Mouse (Mus musculus): Measurements from ENCODE around the gene Vps13a. TPM values are rescaled to one million over a fixed set of nuclear protein-coding genes. Genes with fewer than 3 reads are reported as not detected.
"Not testable (repeated sequence)": the region's sequence is repeated elsewhere in the genome, so short reads cannot be mapped to it uniquely, and the experiment has no call there.

Gene Vps13a
- polyA plus RNA-seq (2015; fragmentation: Nextera tagmentation; extraction: Ambion mirVana) = 8.9 and 9.1 TPM in 2 replicates

DNA sequence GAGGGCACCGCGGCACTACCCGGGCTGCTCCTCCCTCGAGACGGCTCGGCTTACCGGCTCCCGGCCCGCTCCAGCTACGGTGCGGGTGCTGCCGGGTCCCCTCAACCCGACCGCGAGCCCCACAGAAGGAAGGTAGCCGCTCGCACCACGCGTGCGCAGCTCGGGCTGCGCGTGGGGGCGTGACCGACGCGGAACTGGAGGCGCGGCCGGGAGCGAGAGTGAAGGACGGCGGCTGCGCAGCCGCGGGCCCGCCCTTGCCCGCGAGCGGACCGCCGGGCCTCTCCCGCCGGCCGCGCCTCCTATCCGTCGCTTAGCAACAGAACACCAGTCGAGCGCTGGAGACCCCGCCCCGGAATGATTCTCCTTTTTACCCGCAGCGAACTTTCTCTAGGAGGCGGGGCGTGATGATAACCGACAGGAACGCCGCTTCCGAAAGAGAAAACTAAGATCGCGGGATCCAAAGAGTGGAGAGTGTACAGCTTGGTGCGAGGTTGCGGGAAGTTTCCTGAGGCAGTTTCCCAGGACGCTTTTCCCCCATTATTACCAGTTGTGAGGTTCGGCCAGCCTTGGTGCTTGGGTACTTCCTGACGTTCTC, at the start of gene Vps13a:
Gene Vps13a (minus strand): TSS at position 144 of the 595 bp plus-strand sequence.
- peak within 1 kb of the TSS; percentile 47 for H3K9ac ChIP-seq
- peak; percentile 98 for ATAC-seq (ENCODE audit: insufficient number of reproducible peaks, low FRiP score, low TSS enrichment, low read depth)
- peaks cover 10% of the 10 kb centered on the region for H3K27me3 ChIP-seq
- H3K9me3 ChIP-seq (replicated peaks) = no peaks in the 10 kb centered on the region
- peak within 1 kb of the TSS; percentile 67 for H3K4me3 ChIP-seq (replicated peaks)
- 0 out of 2 replicates have a peak, but pooled peaks cover 5% of the 10 kb centered on the region for H3K4me1 ChIP-seq
- peak within 1 kb of the TSS; percentile 97 for H3K4me2 ChIP-seq (replicated peaks)
- H3K36me3 ChIP-seq = no peaks in the 10 kb centered on the region
- no peak within 1 kb of the TSS for H3K27ac ChIP-seq (replicated peaks)
- WGBS = under 1% methylated on average over 67 of the region's 67 CpGs

DNA sequence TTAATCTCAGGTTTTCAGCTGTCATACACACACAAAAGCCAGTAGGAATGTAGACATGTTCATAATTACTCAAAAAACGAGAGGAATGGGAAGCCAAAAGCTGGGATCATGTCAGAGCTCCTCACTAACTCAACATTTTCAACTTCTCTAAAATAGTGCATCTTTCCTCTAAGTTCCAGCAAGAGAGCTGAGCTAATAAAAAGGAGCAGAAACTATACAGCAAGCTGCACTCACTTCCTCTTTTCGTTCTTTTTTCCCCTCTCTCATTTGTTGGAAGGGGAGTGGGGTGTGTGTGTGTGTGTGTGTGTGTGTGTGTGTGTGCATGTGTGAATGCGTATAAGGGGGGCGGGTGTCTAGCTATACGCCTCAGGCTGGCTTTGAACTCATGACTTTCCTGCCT, 46.9 kb upstream of the Vps13a start:
- ATAC-seq (ENCODE audit: insufficient number of reproducible peaks, low FRiP score, low TSS enrichment, low read depth) = no peak
- H3K36me3 ChIP-seq = no peaks in the 10 kb centered on the region
- H3K4me2 ChIP-seq (replicated peaks) = no peak overlapping the region
- H3K27ac ChIP-seq (replicated peaks) = no peak overlapping the region
- H3K4me3 ChIP-seq (replicated peaks) = no peak overlapping the region
- H3K9me3 ChIP-seq (replicated peaks) = no peaks in the 10 kb centered on the region
- H3K4me1 ChIP-seq = no peaks in the 10 kb centered on the region
- no peak overlapping the region for H3K9ac ChIP-seq
- 65% methylated on average over 5 of the region's 5 CpGs for WGBS
- no peaks in the 10 kb centered on the region for H3K27me3 ChIP-seq

DNA sequence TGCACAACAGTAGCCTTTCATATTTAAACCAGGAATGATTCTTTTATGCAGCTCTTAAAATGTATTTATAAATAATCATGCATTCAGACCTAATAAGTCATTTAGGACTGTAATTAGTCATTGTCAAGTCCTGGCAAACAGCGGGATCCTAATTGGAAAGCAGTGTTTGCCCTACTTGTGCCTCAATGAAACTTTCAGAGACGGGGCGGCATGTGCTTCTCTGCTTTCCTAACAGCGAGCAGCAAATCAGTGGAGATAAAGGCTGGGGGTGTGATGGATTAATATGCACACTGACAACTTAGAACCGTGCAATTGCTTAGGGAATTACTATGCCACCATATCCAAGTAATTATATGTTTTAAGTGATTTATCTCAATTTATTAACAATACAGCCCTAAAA, 44.5 kb upstream of the Vps13a start:
- H3K4me1 ChIP-seq = no peaks in the 10 kb centered on the region
- no peaks in the 10 kb centered on the region for H3K27me3 ChIP-seq
- H3K9me3 ChIP-seq (replicated peaks) = no peaks in the 10 kb centered on the region
- no peak for ATAC-seq (ENCODE audit: insufficient number of reproducible peaks, low FRiP score, low TSS enrichment, low read depth)
- H3K9ac ChIP-seq = no peak overlapping the region
- WGBS = 59% methylated on average over 5 of the region's 5 CpGs
- no peak overlapping the region for H3K27ac ChIP-seq (replicated peaks)
- H3K4me2 ChIP-seq (replicated peaks) = no peak overlapping the region
- H3K4me3 ChIP-seq (replicated peaks) = no peak overlapping the region
- H3K36me3 ChIP-seq = no peaks in the 10 kb centered on the region

DNA sequence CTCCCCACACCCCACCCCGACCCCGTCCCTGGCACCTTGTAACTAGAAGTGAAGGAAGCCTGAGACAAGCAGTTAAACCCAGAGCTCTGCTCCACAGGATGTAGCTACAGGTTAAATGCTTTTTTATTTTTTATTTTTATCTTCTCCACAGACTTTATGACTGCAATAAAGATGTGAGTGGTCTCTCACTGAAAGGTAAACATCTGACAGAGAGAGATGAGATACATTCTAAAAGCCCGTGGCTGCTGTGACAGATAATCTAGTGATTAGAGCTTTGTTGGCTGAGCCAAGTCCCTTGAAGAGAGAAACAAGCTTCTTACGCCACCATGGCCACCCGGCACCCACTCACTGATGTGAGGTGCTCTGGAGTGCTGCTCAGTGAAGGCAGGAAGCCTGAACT, 34.1 kb upstream of the Vps13a start:
- WGBS = 58% methylated on average over 5 of the region's 5 CpGs
- H3K4me2 ChIP-seq (replicated peaks) = no peak overlapping the region
- no peak overlapping the region for H3K4me3 ChIP-seq (replicated peaks)
- no peaks in the 10 kb centered on the region for H3K27me3 ChIP-seq
- no peaks in the 10 kb centered on the region for H3K36me3 ChIP-seq
- H3K27ac ChIP-seq (replicated peaks) = no peak overlapping the region
- no peak overlapping the region for H3K9ac ChIP-seq
- H3K9me3 ChIP-seq (replicated peaks) = no peaks in the 10 kb centered on the region
- H3K4me1 ChIP-seq = no peaks in the 10 kb centered on the region
- ATAC-seq (ENCODE audit: insufficient number of reproducible peaks, low FRiP score, low TSS enrichment, low read depth) = no peak

DNA sequence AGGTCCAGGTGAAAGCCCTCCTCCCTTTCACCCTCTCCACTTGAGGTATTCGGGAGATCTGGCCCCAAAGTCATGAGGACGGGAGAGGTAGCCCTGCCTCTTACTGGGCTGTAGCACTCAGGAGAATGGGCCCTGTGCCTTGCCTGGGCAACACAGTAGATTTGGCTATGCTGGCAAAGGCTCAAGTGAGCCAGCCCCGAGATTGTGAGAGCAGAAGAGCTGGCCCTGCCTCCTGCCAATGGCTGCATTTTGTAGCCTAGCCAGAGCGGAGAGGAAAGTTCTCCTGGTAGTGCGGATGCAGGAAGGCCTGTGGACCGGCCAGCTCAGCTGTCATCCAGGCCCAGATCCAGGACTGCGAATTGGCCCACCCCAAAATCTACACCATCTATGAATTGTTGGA, 32.6 kb upstream of the Vps13a start:
- ATAC-seq (ENCODE audit: insufficient number of reproducible peaks, low FRiP score, low TSS enrichment, low read depth) = no peak
- Histone ChIP-seq H3K4me3 (replicated peaks) (no peak overlapping the region), H3K4me2 (replicated peaks) (no peak overlapping the region), H3K9me3 (replicated peaks) (no peaks in the 10 kb centered on the region), H3K36me3 (no peaks in the 10 kb centered on the region), H3K27ac (replicated peaks) (no peak overlapping the region), H3K9ac (no peak overlapping the region), H3K27me3 (no peaks in the 10 kb centered on the region), H3K4me1 (no peaks in the 10 kb centered on the region)
- WGBS = 80% methylated on average over 7 of the region's 7 CpGs

DNA sequence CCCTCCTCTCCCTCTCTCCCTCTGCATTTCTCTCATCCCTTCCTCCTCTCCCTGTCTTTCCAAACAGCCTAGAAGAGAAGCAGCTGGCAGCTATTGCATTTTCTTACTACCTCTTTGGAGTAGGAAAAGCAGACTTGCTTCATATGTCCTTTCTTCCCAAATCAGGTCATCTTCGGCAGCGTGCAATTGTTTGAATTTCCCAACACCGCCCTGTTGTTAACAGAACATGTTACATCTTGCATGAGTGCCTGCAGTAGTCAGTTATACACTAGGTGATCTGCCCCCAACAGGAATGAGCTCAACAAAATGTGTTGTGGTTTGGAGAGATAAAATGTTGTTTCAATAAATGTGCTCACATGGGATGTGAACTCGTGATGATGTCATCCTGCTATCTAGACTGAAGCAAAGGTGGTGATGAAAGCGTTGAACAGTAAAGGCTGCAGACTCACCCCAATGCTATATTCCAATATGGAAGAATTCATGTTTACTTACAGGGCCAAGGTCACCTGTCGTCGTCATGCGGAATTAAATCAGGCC, 31.4 kb upstream of the Vps13a start:
- Histone ChIP-seq H3K9ac (no peak overlapping the region), H3K36me3 (no peaks in the 10 kb centered on the region), H3K4me2 (replicated peaks) (no peak overlapping the region), H3K4me3 (replicated peaks) (no peak overlapping the region), H3K9me3 (replicated peaks) (no peaks in the 10 kb centered on the region), H3K4me1 (no peaks in the 10 kb centered on the region), H3K27me3 (no peaks in the 10 kb centered on the region), H3K27ac (replicated peaks) (no peak overlapping the region)
- ATAC-seq (ENCODE audit: insufficient number of reproducible peaks, low FRiP score, low TSS enrichment, low read depth) = no peak
- 82% methylated on average over 8 of the region's 8 CpGs for WGBS

DNA sequence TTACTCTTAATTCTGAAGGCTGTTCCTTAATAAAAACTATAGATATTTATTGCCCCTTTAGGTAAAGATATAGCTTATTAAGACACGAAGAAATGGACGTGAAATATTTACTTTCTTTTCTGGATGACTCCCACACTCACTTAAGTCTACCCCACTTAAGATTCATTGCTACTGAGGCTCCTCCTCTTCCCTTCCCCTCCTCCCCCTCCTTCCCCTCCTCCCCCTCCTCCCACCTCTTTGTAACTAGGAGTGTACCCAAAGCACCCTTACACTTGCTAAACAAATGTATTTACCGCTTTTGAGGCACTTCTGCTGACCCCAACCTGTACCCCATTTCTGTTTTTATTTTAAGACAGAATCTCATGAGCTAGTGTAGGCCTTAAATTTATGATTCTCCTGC, 24.4 kb upstream of the Vps13a start:
- H3K4me1 ChIP-seq = no peaks in the 10 kb centered on the region
- no peaks in the 10 kb centered on the region for H3K9me3 ChIP-seq (replicated peaks)
- no peaks in the 10 kb centered on the region for H3K27me3 ChIP-seq
- no peak overlapping the region for H3K4me2 ChIP-seq (replicated peaks)
- H3K36me3 ChIP-seq = no peaks in the 10 kb centered on the region
- no peak for ATAC-seq (ENCODE audit: insufficient number of reproducible peaks, low FRiP score, low TSS enrichment, low read depth)
- H3K9ac ChIP-seq = no peak overlapping the region
- no peak overlapping the region for H3K27ac ChIP-seq (replicated peaks)
- H3K4me3 ChIP-seq (replicated peaks) = no peak overlapping the region
- WGBS = 47% methylated on average over 3 of the region's 3 CpGs

DNA sequence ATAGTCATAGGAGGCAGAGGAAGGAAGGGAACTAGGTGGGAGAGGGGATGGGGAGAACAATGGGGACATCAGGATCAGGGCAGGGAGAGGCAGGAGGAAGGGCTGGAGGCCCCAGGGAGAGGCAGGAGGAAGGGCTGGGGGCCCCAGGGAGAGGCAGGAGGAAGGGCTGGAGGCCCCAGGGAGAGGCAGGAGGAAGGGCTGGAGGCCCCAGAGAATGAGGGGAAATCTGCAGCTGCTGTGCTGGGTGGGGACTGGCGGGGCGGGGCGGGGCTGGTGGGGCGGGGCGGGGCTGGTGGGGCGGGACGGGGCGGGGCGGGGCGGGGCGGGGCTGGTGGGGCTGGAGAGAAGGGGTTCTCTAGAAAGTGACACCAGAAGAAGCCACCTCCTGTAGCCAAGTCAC, 23.8 kb upstream of the Vps13a start:
- no peak overlapping the region for H3K9ac ChIP-seq
- H3K27me3 ChIP-seq = no peaks in the 10 kb centered on the region
- H3K27ac ChIP-seq (replicated peaks) = no peak overlapping the region
- no CpG with 5 or more reads among the region's 11 CpGs for WGBS
- H3K4me1 ChIP-seq = no peaks in the 10 kb centered on the region
- ATAC-seq (ENCODE audit: insufficient number of reproducible peaks, low FRiP score, low TSS enrichment, low read depth) = no peak
- H3K9me3 ChIP-seq (replicated peaks) = no peaks in the 10 kb centered on the region
- no peaks in the 10 kb centered on the region for H3K36me3 ChIP-seq
- H3K4me3 ChIP-seq (replicated peaks) = no peak overlapping the region
- no peak overlapping the region for H3K4me2 ChIP-seq (replicated peaks)

DNA sequence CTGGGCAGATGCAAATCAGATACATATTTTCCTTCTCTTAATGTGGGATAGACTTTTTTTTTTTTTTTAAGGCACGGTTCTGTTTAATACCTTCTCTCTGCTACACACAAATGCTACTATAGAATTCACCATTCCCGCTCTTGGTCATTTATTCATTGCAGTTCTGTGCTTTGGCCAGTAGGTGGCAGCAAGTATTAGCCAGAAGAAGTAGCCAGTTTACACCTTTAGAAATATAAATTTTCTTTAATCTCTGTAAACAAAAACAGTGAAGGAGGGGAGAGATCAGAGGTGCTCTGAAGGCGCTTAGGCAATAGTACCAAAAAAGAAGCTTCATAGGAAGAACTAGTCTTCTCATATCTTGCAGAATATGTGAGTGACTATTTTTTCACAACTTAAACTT, 22.0 kb upstream of the Vps13a start:
- Histone ChIP-seq H3K4me1 (no peaks in the 10 kb centered on the region), H3K9ac (no peak overlapping the region), H3K27ac (replicated peaks) (no peak overlapping the region), H3K27me3 (no peaks in the 10 kb centered on the region), H3K4me3 (replicated peaks) (no peak overlapping the region), H3K36me3 (no peaks in the 10 kb centered on the region), H3K9me3 (replicated peaks) (no peaks in the 10 kb centered on the region), H3K4me2 (replicated peaks) (no peak overlapping the region)
- no peak for ATAC-seq (ENCODE audit: insufficient number of reproducible peaks, low FRiP score, low TSS enrichment, low read depth)
- 2% methylated on average over 3 of the region's 3 CpGs for WGBS

DNA sequence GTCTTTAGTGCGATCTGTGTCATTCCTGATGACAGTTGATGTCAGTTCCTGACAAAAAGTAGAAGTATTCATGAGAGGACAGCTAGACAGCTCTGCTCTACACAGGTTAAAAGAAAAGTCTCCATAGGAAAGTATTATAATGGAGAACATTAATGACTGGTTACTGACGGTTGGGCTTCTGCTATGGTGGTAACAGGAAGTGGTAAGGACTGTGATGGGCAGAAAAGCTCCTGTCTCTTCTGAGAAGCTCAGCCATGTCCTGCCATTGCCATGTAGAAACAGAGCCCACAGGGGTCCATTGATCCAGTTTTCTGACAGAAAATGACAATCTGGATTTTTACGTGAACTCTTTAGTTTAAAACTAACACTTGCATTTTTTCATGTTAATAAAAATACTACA, 21.4 kb upstream of the Vps13a start:
- Histone ChIP-seq H3K4me3 (replicated peaks) (no peak overlapping the region), H3K9me3 (replicated peaks) (no peaks in the 10 kb centered on the region), H3K27me3 (no peaks in the 10 kb centered on the region), H3K9ac (no peak overlapping the region), H3K36me3 (no peaks in the 10 kb centered on the region), H3K4me1 (no peaks in the 10 kb centered on the region), H3K27ac (replicated peaks) (no peak overlapping the region), H3K4me2 (replicated peaks) (no peak overlapping the region)
- ATAC-seq (ENCODE audit: insufficient number of reproducible peaks, low FRiP score, low TSS enrichment, low read depth) = no peak
- WGBS = 71% methylated on average over 3 of the region's 3 CpGs

DNA sequence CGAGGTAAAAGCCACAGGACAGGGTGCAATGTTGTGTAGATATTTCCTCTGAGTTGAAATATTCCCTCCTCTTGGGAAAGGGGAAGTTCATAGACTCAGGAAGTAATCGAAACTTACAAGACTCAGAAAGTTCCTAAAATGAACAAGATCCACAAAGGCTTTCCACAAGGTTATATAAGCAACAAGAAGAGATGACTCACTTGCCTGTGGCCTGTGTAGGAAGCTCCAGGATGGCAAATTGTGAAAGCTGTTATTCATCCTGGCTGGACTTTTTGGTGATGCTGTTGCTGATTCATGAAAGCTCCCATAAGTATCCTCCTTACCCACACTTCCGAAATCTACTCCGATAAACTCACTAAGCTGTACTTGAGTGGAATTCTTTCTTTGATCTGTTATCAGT, 17.2 kb upstream of the Vps13a start:
- H3K36me3 ChIP-seq = no peaks in the 10 kb centered on the region
- H3K27ac ChIP-seq (replicated peaks) = no peak overlapping the region
- H3K9ac ChIP-seq = no peak overlapping the region
- ATAC-seq (ENCODE audit: insufficient number of reproducible peaks, low FRiP score, low TSS enrichment, low read depth) = no peak
- 67% methylated on average over 4 of the region's 4 CpGs for WGBS
- H3K4me1 ChIP-seq = no peaks in the 10 kb centered on the region
- no peaks in the 10 kb centered on the region for H3K9me3 ChIP-seq (replicated peaks)
- H3K27me3 ChIP-seq = no peaks in the 10 kb centered on the region
- H3K4me2 ChIP-seq (replicated peaks) = no peak overlapping the region
- H3K4me3 ChIP-seq (replicated peaks) = no peak overlapping the region

DNA sequence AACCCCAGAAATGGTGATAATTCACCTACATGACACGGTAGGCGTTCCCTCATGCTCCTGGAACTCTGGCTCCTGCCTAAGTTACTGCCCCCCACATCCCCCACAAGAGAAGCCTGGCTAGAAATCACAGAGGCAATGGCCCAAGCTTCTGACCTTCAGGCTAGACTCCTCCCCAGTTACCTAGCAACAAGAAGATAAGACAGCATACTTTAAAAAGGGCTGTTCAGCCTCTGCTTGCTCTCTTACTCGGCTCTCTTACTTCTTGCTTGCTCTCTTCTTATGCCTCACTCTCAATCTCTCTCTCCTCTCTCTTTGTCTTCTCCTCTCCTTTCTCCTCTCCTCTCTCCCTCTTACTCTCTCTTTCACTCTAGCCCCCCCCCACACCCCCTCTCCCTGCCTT, 13.8 kb upstream of the Vps13a start:
- 94% methylated on average over 3 of the region's 3 CpGs for WGBS
- H3K27ac ChIP-seq (replicated peaks); H3K4me3 ChIP-seq (replicated peaks); H3K4me1 ChIP-seq; H3K9ac ChIP-seq; H3K9me3 ChIP-seq (replicated peaks); H3K36me3 ChIP-seq; ATAC-seq (ENCODE audit: insufficient number of reproducible peaks, low FRiP score, low TSS enrichment, low read depth); H3K27me3 ChIP-seq; H3K4me2 ChIP-seq (replicated peaks): not testable (repeated sequence)

Data from embryonic facial prominence, embryonic 15.5 days (tissue).